Mouse (Mus musculus) erythroblast, adult 5-6 weeks (primary cell): Measurements from ENCODE around the gene Ddx42. TPM values are rescaled to one million over a fixed set of nuclear protein-coding genes. Genes with fewer than 3 reads are reported as not detected.
A peak's percentile ranks its signal among the peaks of the same experiment; 100 is the strongest.

ENCODE experiments used
- ATAC-seq: replicated peaks from 2 replicates; pipeline ENCODE4 v1.8.0; 2016; ENCODE audit warnings: moderate number of reproducible peaks, mild to moderate bottlenecking, moderate TSS enrichment, inconsistent platforms; ENCODE audit not compliant: poor library complexity, low FRiP score, severe bottlenecking
- total RNA-seq, 2 experiments: library from RNA; stranded (forward) in 1 of 2; stranded (reverse) in 1 of 2; fragments of 150-400 nt in 1 of 2; fragments of 200-764, 138-1000 nt in 1 of 2; gene quantifications; 2 replicates each; pipeline versions ENCODE4 v1.2.3 to v1.2.4; 2015 to 2017; ENCODE audit warnings: low replicate concordance in 2 of 2

Ddx42 gene
- 13.4 and 14.6 TPM in 2 replicates for total RNA-seq (2015; ENCODE audit: low replicate concordance)
- 18.8 and 35.8 TPM in 2 replicates for total RNA-seq (2017; ENCODE audit: low replicate concordance)

DNA sequence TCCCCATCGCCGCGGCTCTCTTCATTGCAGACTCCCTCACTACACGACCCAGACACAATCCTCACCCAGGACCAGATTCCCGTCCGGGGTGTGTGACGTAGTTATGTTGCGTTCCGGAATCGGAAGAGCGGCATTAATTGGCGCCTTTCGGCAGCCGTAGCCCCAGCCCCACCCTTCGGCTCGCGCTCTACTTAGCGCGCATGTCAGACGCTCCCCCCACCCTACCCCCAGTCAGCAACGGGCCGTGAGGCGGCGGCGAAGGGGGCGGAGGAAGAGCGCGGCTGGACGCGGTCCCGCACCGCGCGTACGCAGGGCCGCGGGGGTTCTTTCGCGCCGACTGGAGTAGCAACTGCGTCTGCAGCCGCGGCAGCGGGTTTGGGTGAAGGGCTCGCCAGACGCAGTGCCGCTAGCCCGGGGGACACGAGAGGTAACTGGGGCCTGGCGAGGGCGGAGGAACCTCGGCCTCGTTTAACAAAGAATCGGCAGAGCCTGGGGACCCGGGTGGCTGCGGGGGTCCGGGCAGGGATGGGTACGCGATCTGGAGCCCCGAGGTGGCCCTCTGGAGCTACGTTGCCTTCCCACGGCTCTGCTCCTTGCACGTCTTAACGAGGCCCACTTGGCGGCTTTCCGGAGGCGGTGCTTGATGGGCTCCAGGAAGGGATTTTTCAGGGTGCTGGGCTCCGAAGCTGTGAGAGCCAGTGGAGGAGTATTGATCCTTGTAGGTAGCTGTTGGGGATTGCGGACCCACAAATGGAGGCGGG lies at the start of gene Ddx42:
Ddx42 (plus strand) TSS at position 197 of the 761 bp plus-strand sequence.
- ATAC-seq: peak; percentile 82

DNA sequence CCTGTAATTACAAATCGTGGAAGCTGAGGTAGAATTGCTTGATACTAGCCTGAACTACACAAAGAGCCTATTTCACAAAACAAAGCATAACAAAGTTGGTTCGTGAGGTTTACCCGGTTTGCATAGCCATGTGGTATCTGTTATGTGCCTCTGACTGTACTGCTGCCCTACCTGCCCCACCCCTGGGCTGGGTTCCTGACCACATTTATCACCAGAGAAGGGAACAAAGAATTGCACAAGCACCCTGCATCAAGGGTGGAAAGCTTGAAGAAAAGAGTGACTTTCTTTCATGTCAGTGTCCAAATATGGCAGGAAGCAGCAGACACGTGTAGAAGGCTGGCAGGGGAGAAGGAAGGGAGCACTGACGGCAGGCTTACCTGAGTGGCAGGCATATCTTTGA lies 49.3 kb upstream of the Ddx42 start:
- ATAC-seq: no peak

DNA sequence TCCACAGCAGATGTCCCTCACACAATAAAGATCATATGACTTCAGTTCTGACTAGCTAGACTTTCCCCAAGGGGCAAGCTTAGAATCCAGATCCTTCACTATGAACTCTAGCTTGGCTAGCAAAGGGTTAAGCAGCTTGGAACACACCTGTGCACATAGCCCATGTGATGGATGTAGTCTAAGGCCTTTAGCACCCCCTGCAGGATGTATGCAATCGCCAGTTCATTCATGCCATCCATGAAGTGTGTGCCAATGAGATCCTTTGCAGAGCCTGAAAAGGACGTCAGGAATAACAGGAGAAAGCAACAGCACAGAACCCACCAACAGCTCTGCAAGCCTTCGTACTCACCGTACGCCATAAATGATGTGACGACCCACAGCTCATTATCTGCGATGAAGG lies 45.9 kb upstream of the Ddx42 start:
- no peak for ATAC-seq

DNA sequence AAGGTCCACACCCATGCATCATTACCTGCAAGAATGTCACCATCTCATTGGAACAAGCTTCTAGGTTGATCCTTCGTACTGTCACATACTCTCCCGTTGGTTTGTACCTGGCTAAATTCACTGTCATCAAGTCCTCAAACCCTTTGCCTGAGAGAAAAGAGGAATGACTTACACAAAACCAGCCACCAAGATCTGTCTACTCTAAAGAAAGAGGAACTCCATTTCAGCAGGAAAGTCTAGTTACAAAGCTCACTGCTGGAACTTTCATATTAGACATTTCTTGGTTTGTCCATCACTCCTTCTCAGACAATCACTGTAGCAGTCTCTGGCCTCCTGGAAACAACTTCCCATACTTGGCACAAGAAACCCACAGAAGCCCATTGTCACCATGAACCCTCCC lies 43.5 kb upstream of the Ddx42 start:
- no peak for ATAC-seq

DNA sequence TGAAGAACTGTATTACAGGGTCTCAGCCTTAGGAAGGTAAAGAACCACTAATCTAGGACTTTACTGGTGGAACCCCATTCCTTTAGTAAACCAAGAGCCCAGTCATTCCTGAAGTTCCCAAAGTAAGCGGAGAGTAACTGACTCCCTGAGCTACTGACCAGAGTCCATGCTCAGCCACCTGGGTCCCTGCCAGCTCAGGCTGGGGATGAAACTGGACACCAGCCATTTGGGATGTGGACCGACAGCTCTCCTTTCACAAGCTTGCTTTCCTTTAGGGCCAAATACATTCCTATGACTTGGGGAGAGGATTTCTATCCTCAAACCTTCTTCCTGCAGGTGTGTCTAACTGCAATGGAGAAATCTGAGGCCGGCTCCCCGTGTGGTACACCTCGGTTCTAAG lies 42.4 kb upstream of the Ddx42 start:
- no peak for ATAC-seq

DNA sequence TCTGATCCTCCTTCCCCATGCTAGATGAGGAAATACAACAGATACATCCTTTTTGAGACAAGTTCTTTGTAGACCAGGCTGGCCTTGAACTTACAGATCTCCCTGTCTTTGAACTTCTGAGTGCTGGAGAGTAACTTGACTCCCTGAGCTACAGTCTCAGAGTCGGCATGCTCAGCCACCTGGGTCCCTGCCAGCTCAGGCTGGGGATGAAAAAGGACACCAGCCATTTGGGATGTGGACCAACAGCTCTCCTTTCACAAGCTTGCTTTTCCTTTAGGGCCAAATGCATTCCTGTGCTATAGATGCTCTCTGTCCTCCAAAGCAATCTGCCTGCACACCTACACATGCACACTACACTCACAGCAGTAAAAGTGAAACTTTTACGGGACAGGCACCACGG lies 41.6 kb upstream of the Ddx42 start:
- ATAC-seq: no peak

DNA sequence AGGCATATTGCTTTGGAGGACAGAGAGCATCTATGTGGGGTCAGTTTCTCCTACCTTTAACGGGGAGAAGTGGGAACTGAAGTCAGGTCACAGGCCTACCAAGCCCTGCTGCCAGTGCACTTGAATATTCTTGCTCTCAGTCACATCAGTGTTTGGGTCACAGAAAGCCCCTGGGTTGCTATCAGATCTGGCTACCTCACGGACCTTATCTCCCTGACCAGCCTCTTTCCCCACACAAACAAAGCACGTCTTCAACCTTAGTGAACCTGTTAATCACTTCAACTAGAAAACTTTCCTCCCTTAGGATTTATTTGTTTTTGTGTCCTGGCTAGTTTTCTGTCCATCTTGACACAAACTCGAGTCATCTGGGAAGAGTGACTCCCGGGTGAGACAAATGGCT lies 40.4 kb upstream of the Ddx42 start:
- no peak for ATAC-seq

DNA sequence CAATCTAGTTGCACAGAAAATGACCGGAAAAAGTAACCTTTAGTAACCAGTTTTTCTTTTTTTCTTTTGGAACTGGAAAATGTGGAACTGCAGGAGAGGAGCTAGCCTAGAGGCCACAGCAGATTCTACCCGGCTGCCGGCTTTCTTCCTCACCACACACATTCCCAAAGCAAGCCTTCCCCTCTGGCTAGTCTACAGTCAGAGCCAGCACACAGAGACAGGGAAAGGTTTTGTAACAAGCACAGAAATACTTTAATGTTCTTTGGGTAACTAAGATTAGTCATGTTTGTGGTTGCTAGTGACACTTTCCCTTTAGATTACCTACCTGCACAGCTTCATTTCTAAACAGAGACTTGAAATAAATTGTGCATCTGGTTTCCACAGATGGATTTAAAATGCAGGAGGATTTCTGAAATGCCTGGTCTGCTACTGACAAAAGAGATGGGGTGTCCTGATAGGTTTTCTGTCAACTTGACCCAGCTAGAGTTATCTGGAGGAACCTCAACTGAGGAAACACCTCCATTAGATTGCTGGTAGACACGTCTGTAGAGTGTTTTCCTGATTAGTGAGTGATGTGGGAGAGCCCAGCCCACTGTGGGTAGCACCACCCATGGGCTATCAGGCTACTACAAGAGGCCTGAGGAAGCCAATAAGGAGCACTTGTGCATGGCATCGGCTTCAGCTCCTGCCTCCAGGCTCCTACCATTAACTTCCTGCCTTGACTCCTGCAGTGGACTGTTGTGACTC lies 38.5 kb upstream of the Ddx42 start:
- ATAC-seq: peak; percentile 85

DNA sequence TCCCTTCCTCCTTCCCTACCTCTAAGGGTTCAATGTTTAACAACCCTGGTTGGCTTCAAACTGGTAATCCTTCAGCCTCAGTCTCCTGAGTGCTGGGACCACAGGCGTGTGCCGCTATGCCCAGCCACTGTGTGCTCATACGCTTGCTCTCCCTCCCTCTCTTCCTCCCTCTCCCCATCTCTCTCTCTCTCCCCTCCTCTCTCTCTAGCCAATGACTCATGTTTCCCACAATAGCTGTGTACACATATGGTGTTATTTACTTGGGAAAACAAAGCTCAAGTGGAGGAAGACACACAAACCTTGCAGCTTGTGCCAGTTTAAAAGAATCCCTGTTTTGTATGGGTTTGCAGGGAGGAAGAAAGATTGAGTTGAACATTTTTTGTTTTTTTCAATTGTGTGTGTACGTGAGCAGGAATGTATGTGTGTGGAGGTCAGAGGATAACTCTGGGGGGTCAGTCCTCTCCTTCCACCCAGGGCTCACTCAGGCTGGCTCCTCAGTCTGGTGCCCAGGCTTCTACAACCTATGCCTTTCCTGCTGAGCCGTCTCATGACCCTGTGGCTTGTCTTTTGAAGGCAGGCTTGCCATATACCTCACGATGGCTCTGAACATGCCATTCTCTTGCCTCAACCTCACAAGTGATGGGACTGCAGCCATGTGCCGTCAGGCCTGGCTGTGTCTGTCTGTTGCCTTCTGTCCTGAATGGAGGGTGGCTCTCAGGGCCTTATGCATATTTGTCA lies 36.8 kb upstream of the Ddx42 start:
- no peak for ATAC-seq

DNA sequence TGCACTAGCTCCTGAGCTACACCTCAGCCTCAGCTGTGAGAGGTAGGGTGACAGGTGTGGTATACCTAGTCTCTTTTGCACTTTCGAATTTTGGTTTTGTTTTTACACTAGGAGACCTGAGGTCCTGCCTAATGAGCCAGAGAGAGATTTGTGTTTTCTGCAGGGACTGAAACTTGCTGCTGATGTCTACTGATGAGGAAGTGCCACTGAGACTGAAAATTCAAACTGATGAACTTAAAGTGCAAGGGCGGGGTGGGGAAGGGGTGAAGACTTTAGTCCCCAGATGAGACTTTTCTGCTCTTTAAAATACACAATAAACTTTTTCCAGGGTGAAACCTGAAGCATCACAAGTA lies 36.3 kb upstream of the Ddx42 start:
- ATAC-seq: no peak

DNA sequence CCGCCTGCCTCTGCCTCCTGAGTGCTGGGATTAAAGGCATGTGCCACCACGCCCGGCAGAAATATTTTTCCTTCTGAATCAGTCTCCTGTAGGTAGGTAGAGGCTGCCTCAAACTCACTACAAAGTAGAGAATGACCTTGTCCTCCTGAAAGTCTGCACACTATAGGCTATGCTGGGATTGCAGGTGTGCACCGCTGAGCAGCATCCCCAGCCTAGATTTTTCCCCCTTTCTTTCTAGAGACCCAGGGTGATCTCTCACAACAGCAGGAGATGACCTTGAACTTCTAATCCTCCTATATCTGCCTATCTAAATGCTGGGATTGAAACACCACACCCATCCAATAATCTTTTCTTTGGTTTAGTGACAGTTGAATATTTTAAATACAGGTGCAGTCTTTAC lies 29.4 kb upstream of the Ddx42 start:
- ATAC-seq: no peak

DNA sequence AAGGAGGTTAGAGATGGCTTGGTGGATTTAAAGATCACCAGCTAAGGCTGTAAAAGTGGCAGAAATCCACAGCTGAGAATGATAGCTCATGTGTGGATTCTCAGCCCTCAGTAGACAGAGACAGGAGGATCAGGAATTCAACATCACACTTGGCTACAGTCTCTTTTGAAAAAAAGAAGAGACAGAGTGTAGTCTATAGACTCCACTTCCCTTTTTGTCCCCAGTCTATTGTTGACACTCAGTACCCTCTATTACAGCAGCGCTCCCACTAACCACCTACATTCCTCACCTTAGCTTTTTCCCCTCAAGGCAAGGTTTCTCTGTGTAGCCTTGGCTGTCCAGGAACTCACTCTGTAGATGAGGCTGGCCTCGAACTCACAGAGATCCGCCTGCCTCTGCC lies 25.0 kb upstream of the Ddx42 start:
- ATAC-seq: no peak

DNA sequence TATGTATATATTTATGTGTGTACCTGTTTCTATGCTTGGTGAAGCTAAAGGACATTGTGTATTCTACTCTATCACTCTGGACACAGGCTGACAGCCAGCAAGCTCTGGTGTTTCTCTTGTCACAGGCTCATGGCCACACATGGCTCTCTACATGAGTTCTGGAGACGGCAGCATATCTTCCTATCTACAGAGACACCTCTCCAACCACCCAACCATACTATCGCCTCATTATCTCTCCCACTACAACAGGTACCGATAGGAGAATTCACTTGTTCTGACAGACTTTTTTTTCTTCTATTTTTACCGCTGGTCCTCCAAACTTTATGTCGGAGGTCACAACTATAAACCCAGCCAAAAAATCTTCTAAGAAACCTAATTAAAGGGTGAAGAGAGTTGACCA lies 24.5 kb upstream of the Ddx42 start:
- ATAC-seq: no peak

DNA sequence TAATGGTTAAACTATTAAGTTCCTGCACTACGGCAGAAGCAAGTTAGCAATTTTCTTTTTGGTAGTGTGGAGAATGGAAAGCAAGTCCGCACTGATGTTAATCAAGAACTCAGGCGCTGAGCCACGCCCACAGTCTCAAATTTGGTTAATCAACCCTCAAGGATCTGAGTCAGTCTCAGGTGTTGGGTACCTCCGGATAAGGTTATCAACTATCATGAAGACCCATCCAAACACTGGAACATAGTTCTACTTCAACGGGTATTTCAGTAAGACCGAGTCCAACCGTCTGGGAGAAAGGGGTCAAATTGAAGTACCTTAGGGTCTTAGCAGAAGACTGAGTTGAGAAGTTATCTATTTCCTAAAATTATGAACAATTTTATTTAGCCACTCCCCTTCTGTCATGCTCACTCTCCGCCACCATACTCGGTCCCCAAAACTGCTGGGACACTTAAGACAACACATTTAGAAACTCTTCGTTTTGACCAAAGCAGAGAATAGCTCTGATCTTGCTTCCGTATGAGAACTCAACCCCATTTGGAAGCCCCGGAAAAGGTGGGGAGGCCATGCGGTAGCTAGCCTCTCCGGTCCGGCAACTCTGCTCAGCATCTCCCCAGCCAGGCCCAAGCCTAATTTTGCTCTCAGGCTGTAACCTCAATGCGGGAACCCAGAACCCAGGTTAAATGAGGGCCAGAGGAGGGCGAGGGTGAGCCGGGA lies 23.9 kb upstream of the Ddx42 start:
- peak; percentile 54 for ATAC-seq

DNA sequence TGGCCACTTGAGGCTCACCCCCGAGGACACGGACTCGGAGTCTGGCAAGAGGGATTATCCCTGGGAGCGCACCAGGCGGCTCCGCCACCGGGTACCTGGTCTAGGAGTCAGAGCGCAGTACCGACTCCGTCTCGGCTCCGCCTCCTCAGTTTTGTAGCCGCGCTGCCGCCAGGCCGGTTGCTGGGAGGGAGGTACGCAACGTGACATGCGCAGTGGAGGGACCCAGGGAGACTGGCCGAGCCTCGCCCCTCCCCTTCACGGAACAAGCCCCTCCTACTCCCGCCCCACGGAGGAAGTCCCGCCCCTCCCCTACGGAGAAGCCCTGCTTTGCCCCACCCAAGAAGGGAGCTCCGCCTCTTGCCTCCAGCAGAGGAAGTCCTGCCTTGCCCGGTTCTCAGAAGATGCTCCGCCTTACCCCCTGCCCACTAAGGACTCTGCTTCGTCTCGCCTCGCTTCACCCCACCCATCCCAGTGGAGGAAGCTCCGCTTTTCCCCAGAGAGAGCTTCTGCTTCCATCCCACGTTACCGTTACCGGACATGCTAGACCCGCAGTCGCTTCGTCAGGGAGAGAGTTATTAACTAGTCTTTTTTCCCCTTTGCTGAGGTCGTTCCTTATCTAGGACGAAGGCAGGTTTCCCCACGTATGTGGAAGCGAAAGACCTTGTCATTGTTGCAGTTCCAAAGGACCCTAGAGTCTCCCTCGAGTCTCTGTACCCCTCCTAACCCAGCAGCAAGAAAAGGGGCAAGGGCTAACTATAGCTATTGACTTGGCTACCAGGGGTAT lies 23.2 kb upstream of the Ddx42 start:
- ATAC-seq: peak; percentile 91

DNA sequence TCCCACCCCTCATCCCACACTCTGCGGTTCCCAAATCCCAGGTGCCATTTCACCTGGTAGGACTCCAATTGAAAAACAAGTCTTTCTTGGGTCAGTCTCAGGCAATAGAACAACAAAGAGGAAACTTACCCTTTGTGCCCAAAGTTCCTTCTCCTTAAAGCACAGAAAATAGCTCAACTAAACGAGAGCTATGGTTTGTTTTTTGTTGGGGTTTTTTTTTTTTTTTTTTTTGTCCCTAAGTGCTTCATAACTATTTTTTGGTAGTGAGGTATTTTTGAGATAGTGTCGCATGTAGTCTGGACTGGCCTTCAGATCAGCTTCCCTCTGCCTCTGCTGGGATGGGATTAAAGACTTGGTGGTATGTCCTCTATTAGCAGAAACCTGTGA lies 22.6 kb upstream of the Ddx42 start:
- ATAC-seq: no peak

DNA sequence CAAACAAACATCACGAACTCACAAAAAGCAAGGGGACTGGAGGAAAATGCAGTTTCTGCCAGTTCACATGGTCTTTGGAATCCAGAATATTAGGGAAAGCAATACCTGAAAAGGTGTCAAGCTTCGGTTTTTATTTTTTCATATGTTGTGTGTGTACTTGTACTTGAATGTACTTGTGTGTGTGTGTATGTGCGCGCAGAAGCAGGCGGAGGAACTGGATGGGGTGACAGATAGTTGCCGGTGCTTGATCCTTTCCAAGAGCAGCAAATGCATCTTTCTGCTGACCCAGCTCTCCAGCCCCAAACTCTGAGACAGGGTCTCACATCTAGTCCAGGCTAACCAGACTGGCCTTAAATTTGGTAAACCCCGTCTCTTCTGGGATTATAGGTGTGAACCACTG lies 21.8 kb upstream of the Ddx42 start:
- no peak for ATAC-seq

DNA sequence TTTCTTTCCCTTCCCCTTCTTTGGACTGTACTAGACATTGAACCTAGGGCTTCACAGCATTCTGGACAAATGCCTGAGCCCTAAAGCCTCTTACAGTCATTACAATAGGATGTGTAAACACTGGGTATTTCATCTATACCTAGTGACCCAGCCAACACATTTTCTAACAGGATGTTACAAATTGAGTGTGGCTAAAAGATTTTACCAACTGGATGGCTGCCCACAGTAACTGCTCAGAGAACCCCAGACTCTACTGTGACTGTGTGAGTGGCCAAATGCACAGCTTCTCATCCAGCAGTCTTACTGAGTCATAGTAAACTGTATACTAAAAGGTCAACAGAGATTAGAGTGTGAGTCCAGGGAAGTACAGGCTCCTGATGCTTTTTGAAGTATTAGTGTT lies 21.4 kb upstream of the Ddx42 start:
- ATAC-seq: no peak

DNA sequence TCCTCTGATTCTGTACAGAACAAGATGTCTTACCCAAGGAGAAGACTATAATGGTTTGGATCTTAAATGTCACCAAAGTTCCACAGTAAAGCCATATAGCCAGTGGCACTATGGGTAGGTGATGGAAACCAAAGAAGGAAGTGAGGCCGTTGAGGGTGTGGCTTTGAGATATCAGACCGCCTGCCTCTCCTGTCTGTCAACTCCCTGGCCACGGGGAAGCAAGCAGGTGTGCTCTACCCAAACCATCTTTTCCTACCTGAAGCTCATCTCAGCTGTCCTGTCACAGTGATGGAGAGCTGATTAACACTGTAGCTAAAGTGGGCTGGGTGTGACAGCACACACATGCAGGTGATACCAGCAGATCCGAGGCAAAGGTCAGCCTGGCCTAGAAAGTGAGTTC lies 18.4 kb upstream of the Ddx42 start:
- no peak for ATAC-seq
